Mouse (Mus musculus): Measurements from ENCODE around the gene Golt1b.

The Golt1b gene

DNA sequence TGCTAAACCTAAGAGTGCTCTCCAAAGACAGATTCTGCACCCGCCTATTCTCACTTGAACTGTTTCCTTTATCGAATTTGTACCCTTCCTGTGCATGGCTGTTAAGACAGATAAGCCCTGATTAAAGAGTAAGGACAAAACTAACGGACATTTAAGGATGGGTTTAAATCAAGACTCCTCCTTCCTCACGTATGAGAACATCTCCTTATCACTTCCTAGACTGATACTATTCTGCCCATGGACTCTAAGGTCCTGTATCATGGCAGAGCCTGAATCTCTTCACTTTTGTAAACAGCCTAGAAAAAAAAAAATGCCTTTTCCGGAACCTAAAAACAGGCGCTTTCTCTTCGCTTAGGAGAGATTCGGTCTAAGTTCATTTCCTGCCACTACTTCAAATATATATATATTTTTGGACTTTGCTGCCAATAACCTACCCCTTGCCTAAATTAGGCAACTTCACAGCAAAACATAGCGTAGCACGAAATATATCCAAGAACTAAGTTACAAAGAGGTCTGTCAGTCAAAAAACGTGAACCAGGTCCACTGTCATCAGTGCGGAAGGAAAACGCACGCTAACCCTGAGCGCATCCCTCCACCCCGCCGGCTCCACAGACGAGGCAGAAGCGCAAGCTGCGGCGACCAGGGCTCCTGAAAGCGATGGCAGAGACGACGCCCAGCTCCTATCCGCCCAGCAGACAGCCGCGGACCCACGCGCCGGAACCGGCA, 573 bp upstream of the Golt1b start:
- DNase-seq = no peak

DNA sequence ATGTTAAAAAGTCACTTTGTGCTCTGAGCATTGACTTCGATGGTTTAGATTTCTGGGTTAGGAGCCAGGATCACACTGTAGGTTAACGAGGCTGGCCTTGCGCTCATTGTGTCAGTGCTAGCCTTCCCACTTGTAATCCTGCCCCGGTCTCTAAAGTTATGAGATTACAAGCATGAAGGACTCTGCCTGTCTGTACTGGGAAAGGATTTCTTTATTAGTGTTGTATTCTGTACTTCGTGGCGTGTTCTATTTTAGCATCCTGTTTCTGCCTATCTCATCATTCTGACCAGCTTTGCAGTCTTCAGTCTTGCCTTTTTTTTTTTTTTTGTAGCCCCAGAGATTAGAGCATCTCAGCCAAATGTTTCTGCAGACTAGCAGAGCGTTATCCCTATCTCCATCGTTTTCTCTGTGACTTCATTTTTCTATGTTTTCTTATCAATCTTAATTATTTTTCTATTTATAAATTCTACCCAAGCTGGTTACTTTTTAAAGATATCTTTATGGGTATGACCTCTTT, 792 bp downstream of the Golt1b start:
- DNase-seq = no peak

- no peak for DNase-seq
Measured at GRCm38 (mm10) chr6:142389101-142389500, 2.1 kb downstream of the Golt1b start.

GRCm38 (mm10) chr6:142392312-142392711, 5.3 kb downstream of the Golt1b start:
- no peak for DNase-seq

- DNase-seq = no peak
Measured at GRCm38 (mm10) chr6:142394669-142395068, 7.6 kb downstream of the Golt1b start.

DNA sequence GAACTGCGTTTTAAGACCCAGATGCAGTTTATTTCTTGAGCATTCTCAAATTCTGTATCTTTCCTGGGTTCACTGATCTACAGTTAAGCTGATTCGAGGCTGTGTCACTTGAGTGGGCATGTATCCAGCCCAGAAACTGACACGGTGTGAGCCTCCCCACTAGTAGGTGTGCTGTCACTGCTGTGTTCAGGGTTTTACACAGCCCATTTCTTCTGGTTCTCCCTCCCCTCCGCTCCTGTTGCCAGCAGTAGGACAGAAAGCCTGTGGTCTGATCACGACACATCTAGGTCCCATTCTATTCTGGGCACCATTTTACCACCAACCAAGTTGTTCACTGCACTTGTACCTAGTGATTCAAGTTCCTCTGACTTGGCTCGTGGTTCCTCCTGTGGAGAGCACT, 8.7 kb downstream of the Golt1b start:
- no peak for DNase-seq

GRCm38 (mm10) chr6:142411140-142411539, 24.1 kb downstream of the Golt1b start:
- no peak for DNase-seq

GRCm38 (mm10) chr6:142412906-142413491, 26.0 kb downstream of the Golt1b start, which contains the start of gene Spx:
Spx (plus strand) TSS chr6:142413441.
- no peak for DNase-seq

DNA sequence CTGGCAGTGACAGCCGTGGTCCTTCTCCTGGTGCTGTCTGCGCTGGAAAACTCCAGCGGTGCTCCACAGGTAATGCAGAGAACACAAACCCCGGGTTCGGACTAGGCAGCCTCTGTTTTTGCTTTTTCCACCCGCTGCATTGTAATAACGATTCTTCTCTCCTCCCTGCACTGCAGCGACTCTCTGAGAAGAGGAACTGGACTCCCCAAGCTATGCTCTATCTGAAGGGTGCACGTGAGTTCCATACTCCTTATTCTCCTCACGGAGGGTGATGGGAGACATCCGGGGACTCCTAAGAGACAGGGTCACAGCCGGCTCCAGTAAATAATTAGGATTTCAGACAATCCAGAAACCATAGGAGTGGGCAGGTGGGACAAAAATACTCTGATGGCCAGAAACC, 26.8 kb downstream of the Golt1b start:
- DNase-seq = no peak

DNA sequence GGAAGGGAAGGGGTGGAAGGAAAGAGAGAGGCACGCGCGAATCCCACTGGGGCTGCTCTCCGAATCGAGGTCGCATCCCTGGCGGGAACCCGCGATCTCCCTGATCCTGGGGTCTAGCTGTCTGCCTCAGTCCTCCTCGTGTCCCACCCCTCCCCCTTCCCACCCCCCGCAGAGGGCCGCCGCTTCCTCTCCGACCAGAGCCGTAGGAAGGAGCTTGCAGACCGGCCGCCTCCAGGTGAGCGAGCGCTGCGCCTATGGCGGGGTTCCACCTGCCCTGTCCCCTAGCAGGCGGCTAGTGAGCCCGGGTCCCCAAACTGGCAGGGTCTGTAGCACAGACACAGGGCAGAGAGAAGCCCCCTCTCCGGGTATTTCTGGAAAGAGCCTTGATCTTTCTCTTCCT, 27.6 kb downstream of the Golt1b start:
- no peak for DNase-seq

- no peak for DNase-seq
Measured at GRCm38 (mm10) chr6:142424976-142425375, 38.0 kb downstream of the Golt1b start.

DNA sequence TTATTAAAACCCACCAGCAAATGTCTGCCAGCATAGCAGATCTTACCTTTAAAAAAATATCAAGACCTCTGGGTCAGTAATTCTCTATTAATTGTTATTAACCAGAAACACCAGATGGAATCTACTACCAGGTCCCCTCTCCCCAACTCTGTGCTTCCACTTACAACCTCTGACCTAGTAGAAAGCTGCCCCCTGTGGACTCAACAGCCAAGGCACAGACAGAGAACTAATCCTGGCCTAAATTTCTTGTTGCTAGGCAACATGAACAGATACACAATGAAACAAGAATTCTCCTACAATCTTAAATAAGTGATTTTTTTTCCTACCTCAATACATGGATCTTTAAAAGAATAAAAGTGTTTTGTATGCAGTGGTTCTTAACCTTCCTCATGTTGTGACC, 42.1 kb downstream of the Golt1b start:
- DNase-seq = no peak

DNA sequence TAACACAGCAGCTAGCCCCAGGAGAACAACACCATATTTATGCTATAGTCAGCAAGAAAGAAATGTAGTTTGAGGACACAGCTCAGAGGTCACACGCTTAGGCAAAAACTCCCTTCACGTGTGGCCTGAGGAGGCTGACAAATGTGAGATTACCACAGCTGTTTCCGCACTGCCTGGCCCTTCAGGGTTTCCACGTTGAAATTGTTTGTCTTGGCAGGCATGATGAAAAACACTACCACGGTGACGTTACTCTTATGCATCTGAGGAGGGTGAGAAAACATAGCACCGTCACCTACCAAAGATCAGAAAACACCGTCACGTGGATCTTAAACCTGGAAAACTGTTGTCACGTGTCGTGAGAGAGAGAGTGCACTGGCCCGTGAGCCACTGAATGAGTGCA, 64.4 kb downstream of the Golt1b start:
- DNase-seq = no peak

- no peak for DNase-seq
Measured at GRCm38 (mm10) chr6:142453311-142453710, 66.3 kb downstream of the Golt1b start.

Data from thymus, postnatal 4 days (tissue).